Mouse (Mus musculus): Measurements from ENCODE around the gene Gm15557.
A peak's percentile ranks its signal among the peaks of the same experiment; 100 is the strongest.
"Not testable (repeated sequence)": the region's sequence is repeated elsewhere in the genome, so short reads cannot be mapped to it uniquely, and the experiment has no call there.

The Gm15557 gene

GRCm38 (mm10) chr2:155940681-155941080 is at the start of gene Gm15557:
Gene Gm15557 (plus strand): TSS chr2:155940728.
- no peak for DNase-seq (ENCODE audit: low spot score)

GRCm38 (mm10) chr2:155894307-155895045 is 46.1 kb upstream of the Gm15557 start:
- DNase-seq (ENCODE audit: low spot score): no peak

- DNase-seq (ENCODE audit: low spot score): no peak
Measured at GRCm38 (mm10) chr2:155895046-155895735, 45.3 kb upstream of the Gm15557 start.

GRCm38 (mm10) chr2:155902989-155903631 is 37.4 kb upstream of the Gm15557 start:
- DNase-seq (ENCODE audit: low spot score): no peak

- no peak for DNase-seq (ENCODE audit: low spot score)
Measured at GRCm38 (mm10) chr2:155903632-155904008, 36.9 kb upstream of the Gm15557 start.

GRCm38 (mm10) chr2:155914684-155915083 is 25.8 kb upstream of the Gm15557 start:
- no peak for DNase-seq (ENCODE audit: low spot score)

- no peak for DNase-seq (ENCODE audit: low spot score)
Measured at GRCm38 (mm10) chr2:155923143-155923542, 17.4 kb upstream of the Gm15557 start.

- not testable (repeated sequence) for DNase-seq (ENCODE audit: low spot score)
Measured at GRCm38 (mm10) chr2:155925213-155925612, 15.3 kb upstream of the Gm15557 start.

- no peak for DNase-seq (ENCODE audit: low spot score)
Measured at GRCm38 (mm10) chr2:155928711-155929345, 11.7 kb upstream of the Gm15557 start.

- peak; percentile 93 for DNase-seq (ENCODE audit: low spot score)
Measured at GRCm38 (mm10) chr2:155929531-155930442, 10.7 kb upstream of the Gm15557 start, which contains the start of gene Uqcc1. Gene Uqcc1 (minus strand): TSS chr2:155930310.

- no peak for DNase-seq (ENCODE audit: low spot score)
Measured at GRCm38 (mm10) chr2:155939897-155940529, 515 bp upstream of the Gm15557 start.

- DNase-seq (ENCODE audit: low spot score): no peak
Measured at GRCm38 (mm10) chr2:155941697-155942442, 1.3 kb downstream of the Gm15557 start.

GRCm38 (mm10) chr2:155943463-155943862 is 2.9 kb downstream of the Gm15557 start:
- no peak for DNase-seq (ENCODE audit: low spot score)

GRCm38 (mm10) chr2:155944685-155945084 is 4.2 kb downstream of the Gm15557 start:
- no peak for DNase-seq (ENCODE audit: low spot score)

GRCm38 (mm10) chr2:155945124-155945523 is 4.6 kb downstream of the Gm15557 start, which contains the start of gene Gdf5:
Gene Gdf5 (minus strand): TSS chr2:155945367.
- DNase-seq (ENCODE audit: low spot score): no peak

- DNase-seq (ENCODE audit: low spot score): no peak
Measured at GRCm38 (mm10) chr2:155945580-155945979, 5.1 kb downstream of the Gm15557 start.

GRCm38 (mm10) chr2:155946069-155946468 is 5.5 kb downstream of the Gm15557 start:
- DNase-seq (ENCODE audit: low spot score): no peak

GRCm38 (mm10) chr2:155946499-155946898 is 6.0 kb downstream of the Gm15557 start:
- no peak for DNase-seq (ENCODE audit: low spot score)

- DNase-seq (ENCODE audit: low spot score): no peak
Measured at GRCm38 (mm10) chr2:155947390-155948002, 7.0 kb downstream of the Gm15557 start.

- no peak for DNase-seq (ENCODE audit: low spot score)
Measured at GRCm38 (mm10) chr2:155949362-155949761, 8.8 kb downstream of the Gm15557 start.

Data from left cerebral cortex, adult 11 months (tissue).